Comparison of ENCODE assay signal across 30 mouse cellular contexts in the genomic region with DNA sequence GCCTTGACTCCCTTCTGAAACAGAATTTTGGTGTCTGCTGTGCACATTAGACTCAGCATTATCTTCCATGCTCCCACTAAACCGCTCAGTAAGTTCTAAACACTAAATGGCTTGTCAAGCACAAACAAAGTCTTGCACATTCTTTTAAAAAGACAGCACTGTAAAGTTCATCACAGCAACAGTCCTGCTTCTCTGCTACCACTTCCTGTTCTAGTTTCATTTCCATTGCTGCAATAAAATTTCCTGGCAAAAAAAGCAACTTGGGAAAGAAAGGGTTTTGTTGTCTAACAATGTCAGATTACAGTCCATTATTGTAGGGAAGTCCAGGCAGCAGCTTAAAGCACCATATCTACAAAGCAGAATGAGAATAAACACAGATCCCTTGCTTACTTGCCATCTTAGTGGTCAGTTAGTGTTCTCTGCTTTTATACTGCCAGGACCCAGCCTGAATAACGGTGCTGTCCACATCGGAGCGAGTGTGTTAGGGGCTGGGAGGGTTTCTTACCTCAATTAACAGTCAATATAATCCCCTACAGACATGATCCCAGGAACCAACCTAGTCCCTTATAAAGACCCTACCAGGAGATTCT.
DNase-seq lines count a peak whose midpoint lies in the region; ATAC-seq lines count a peak whose summit lies in the region.
"Had no signal": no experiment of that assay in that cellular context is flagged by ENCODE, and none has a peak within 500 bp of the region (broad histone marks: within the 10 kb centered on the region; RNA-seq: fewer than 3 reads in every experiment).

No protein-coding gene starts in this region.

- intact Hi-C loops in heart, postnatal 25 days (cut with DNase I): no loop called here

- WGBS in lung, embryonic 15.5 days: 37% methylated on average over 4 of the region's 4 CpGs
- 54% methylated on average over 4 of the region's 4 CpGs for WGBS in stomach, embryonic 14.5 days

- peak; percentile 72; the same call in 1 of the 2 replicates for ATAC-seq in lung, embryonic 15.5 days (ENCODE audit: borderline replicate concordance, extremely low read depth, low FRiP score, low TSS enrichment)
- ATAC-seq in stomach, embryonic 14.5 days (ENCODE audit: insufficient number of reproducible peaks, insufficient read depth, low FRiP score, low read depth): no peak
- ATAC-seq: forebrain, embryonic 14.5 days; inflammation-experienced regulatory T-cells, adult 6 months; midbrain, embryonic 16.5 days had no signal

- no peaks in the 10 kb centered on the region for H3K9me3 ChIP-seq in lung, embryonic 15.5 days
- no peaks in the 10 kb centered on the region for H3K9me3 ChIP-seq in stomach, embryonic 14.5 days (ENCODE audit: control insufficient read depth, low read depth, low read length)
- H3K9me3 ChIP-seq: embryonic facial prominence, embryonic 10.5 days; embryonic facial prominence, embryonic 15.5 days; hindbrain, embryonic 10.5 days; hindbrain, embryonic 15.5 days; limb, embryonic 10.5 days; limb, embryonic 15.5 days had no signal

- peak overlapping the region; percentile 59 for H3K27ac ChIP-seq in lung, embryonic 15.5 days
- peak overlapping the region; percentile 10; the same call in 1 of the 2 replicates for H3K27ac ChIP-seq in stomach, embryonic 14.5 days (ENCODE audit: low read length)
- H3K27ac ChIP-seq: embryonic facial prominence, embryonic 10.5 days; embryonic facial prominence, embryonic 15.5 days; hindbrain, embryonic 10.5 days; hindbrain, embryonic 15.5 days; layer of hippocampus, adult 2 months; limb, embryonic 10.5 days; limb, embryonic 15.5 days; liver, embryonic 14.5 days had no signal

- no peaks in the 10 kb centered on the region for H3K36me3 ChIP-seq in lung, embryonic 15.5 days
- H3K36me3 ChIP-seq in stomach, embryonic 14.5 days (ENCODE audit: control insufficient read depth, insufficient read depth, low read length): no peaks in the 10 kb centered on the region
- H3K36me3 ChIP-seq: embryonic facial prominence, embryonic 10.5 days; embryonic facial prominence, embryonic 15.5 days; hindbrain, embryonic 10.5 days; hindbrain, embryonic 15.5 days; limb, embryonic 10.5 days; limb, embryonic 15.5 days had no signal

- DNase-seq in heart, adult 11 months: peak; percentile 33
- no peak for DNase-seq in heart, postnatal 25 days (ENCODE audit: low spot score)
- no peak for DNase-seq in lung, postnatal 14 days
- DNase-seq in lung, postnatal 10 days: peak; percentile 21
- DNase-seq in right cerebral cortex, adult 18-20 months: no peak
- no peak for DNase-seq in cerebellum, postnatal 14 days
- DNase-seq: adrenal gland, adult 8-10 months; cerebellum, adult 2 months; cerebellum, postnatal 25 days; gastrocnemius, postnatal 14 days; kidney, adult 11 months; kidney, postnatal 25 days; thymus, adult 2 months; thymus, postnatal 36 days had no signal

- no peak overlapping the region for H3K4me3 ChIP-seq in lung, embryonic 15.5 days
- no peak overlapping the region for H3K4me3 ChIP-seq in stomach, embryonic 14.5 days (ENCODE audit: low read depth, low read length)
- H3K4me3 ChIP-seq: embryonic facial prominence, embryonic 10.5 days; embryonic facial prominence, embryonic 15.5 days; hindbrain, embryonic 10.5 days; hindbrain, embryonic 15.5 days; layer of hippocampus, adult 2 months; limb, embryonic 10.5 days; limb, embryonic 15.5 days had no signal

- H3K4me1 ChIP-seq in lung, embryonic 15.5 days: peaks cover 4% of the 10 kb centered on the region
- H3K4me1 ChIP-seq in stomach, embryonic 14.5 days (ENCODE audit: control insufficient read depth, insufficient read depth, low read length): no peaks in the 10 kb centered on the region
- H3K4me1 ChIP-seq: embryonic facial prominence, embryonic 10.5 days; embryonic facial prominence, embryonic 15.5 days; hindbrain, embryonic 10.5 days; hindbrain, embryonic 15.5 days; limb, embryonic 10.5 days; limb, embryonic 15.5 days had no signal

- H3K9ac ChIP-seq in lung, embryonic 15.5 days: no peak overlapping the region
- H3K9ac ChIP-seq in stomach, embryonic 14.5 days (replicated peaks; ENCODE audit: low read depth, low read length): no peak overlapping the region
- H3K9ac ChIP-seq: embryonic facial prominence, embryonic 15.5 days; hindbrain, embryonic 15.5 days; limb, embryonic 15.5 days; liver, embryonic 14.5 days had no signal

- no peak overlapping the region for H3K4me2 ChIP-seq in lung, embryonic 15.5 days
- no peak overlapping the region for H3K4me2 ChIP-seq in stomach, embryonic 14.5 days (replicated peaks; ENCODE audit: low read depth, low read length)
- H3K4me2 ChIP-seq: embryonic facial prominence, embryonic 15.5 days; heart, embryonic 11.5 days; hindbrain, embryonic 15.5 days; limb, embryonic 15.5 days; midbrain, embryonic 11.5 days had no signal

- H3K27me3 ChIP-seq in lung, embryonic 15.5 days: no peaks in the 10 kb centered on the region
- H3K27me3 ChIP-seq in stomach, embryonic 14.5 days (ENCODE audit: control insufficient read depth, insufficient read depth, low read length): no peaks in the 10 kb centered on the region
- H3K27me3 ChIP-seq: CH12.LX; embryonic facial prominence, embryonic 15.5 days; hindbrain, embryonic 15.5 days; limb, embryonic 15.5 days had no signal

Comparison
In these comparisons a context has a peak if more than half of its experiments do, and no peak if none do; other contexts are left out.
1. DNase-seq: peak in heart, adult 11 months (single experiment) and lung, postnatal 10 days (single experiment); none in heart, postnatal 25 days (single experiment), lung, postnatal 14 days (single experiment), right cerebral cortex, adult 18-20 months (single experiment) and cerebellum, postnatal 14 days (0 of 2).